Mouse (Mus musculus) spleen, adult 2 months (tissue): ENCODE measurements at regions not wholly inside any gene's neighbourhood (a gene's known extent, or its start where the extent isn't known, plus 50 kb on each side); places are given as distances from the start of the nearest gene placed in this dataset.

Experiments used
- DNase-seq, 2 experiments: peaks; one replicate each; pipeline versions ENCODE4 v3.0.0 to v3.0.0-alpha.2; 2012 to 2021; ENCODE audit warnings: low spot score in 2 of 2, low read depth in 1 of 2
- H3K27ac ChIP-seq: fragments of 200-500 bp; 2 replicates; pipeline ENCODE4 v1.5.1; 2012; ENCODE audit warnings: low read length, inconsistent platforms; ENCODE audit not compliant: insufficient read depth
- H3K27me3 ChIP-seq: fragments of 200-500 bp; 2 replicates; pipeline ENCODE4 v1.6.1; 2012; ENCODE audit warnings: mild to moderate bottlenecking, moderate library complexity, low read length, inconsistent platforms; ENCODE audit not compliant: control insufficient read depth, insufficient read depth
- H3K36me3 ChIP-seq: fragments of 200-500 bp; 2 replicates; pipeline ENCODE4 v1.6.1; 2012; ENCODE audit warnings: mild to moderate bottlenecking, low read length, inconsistent platforms; ENCODE audit not compliant: control insufficient read depth, insufficient read depth
- H3K4me1 ChIP-seq: fragments of 200-500 bp; 2 replicates; pipeline ENCODE4 v1.6.1; 2011; ENCODE audit warnings: inconsistent platforms; ENCODE audit not compliant: control insufficient read depth, insufficient read depth, insufficient read length
- H3K4me3 ChIP-seq: fragments of 200-500 bp; 2 replicates; pipeline ENCODE4 v1.5.1; 2011; ENCODE audit warnings: mild to moderate bottlenecking, inconsistent platforms; ENCODE audit not compliant: insufficient read depth, insufficient read length; ENCODE audit errors: extremely low read depth
- CTCF ChIP-seq: fragments of 200-500 bp; IDR thresholded peaks from 2 replicates; pipeline ENCODE4 v1.5.1; 2011; ENCODE audit warnings: mild to moderate bottlenecking, inconsistent platforms; ENCODE audit not compliant: insufficient read depth, insufficient read length, insufficient replicate concordance; ENCODE audit errors: extremely low read depth
- POLR2A ChIP-seq: fragments of 200-500 bp; IDR thresholded peaks from 2 replicates; pipeline ENCODE4 v1.6.1; 2011; ENCODE audit warnings: low read depth, low read length, inconsistent platforms
- WGBS: fragments of 180-500 bp; shearing (Covaris S2); methylation state at CpG from one replicate; pipeline ENCODE4 v1.1.7; 2018; 5-methylcytosine and 5-hydroxymethylcytosine counted together

- Histone ChIP-seq H3K27ac (no peak overlapping the region), H3K4me3 (no peak overlapping the region), H3K4me1 (no peaks in the 10 kb centered on the region), H3K36me3 (no peaks in the 10 kb centered on the region), H3K27me3 (no peaks in the 10 kb centered on the region)
- DNase-seq, result no peak
- TF ChIP-seq POLR2A (no peak), CTCF (no peak)
- WGBS, result 84% methylated on average over 3 of the region's 3 CpGs
Observed at GRCm38 (mm10) chr17:10012161-10012560, 307.5 kb downstream of the Qk start.

DNA sequence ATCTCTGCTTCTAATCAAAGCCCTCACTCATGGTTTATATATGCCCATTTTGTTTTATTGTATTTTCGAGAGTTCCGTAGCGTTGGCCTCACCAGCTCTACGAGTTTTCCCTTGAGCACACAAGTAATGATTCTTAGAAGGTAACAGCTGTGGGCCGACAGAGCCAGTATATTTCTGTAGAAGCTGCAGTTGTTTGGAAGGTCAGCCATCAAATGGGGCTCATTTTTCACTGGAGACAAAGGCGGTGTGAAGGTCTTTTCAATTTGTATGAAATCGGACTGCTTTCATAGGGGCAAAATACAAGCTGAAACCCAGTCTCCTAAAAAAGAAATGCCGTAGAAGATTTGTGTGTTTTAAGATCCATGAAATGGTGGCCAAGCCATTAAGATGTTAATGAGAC, 307.9 kb downstream of the Qk start:
- DNase-seq, result no peak
- Histone ChIP-seq H3K27me3 (no peaks in the 10 kb centered on the region), H3K4me1 (no peaks in the 10 kb centered on the region), H3K4me3 (no peak overlapping the region), H3K27ac (no peak overlapping the region), H3K36me3 (no peaks in the 10 kb centered on the region)
- WGBS, result 93% methylated on average over 8 of the region's 8 CpGs
- TF ChIP-seq POLR2A, result no peak
- no peak for TF ChIP-seq CTCF

DNA sequence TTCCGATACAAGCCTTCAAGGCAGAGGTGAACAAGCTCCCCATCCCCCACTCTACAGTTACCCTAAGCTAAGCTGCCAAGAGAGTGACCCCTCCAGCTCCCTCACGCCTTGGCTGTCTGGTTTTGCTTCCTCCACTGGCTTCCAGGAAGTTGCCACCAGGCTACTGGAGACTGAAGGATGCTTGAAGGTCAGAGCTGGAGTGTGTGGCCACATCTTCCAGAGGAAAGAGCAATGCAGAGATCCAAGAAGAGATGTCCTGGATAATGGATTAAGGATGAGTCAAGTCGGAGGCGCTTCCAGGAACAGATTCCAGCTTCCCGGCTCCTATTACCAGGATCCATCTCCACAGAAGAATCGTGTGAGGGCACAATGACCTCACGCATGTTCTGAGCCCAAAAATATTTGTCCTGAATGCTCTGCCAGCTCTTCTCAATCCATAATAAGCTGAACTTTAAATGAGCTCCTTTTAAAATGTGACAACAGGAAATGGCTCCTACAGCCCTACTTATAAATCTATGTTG, 318.5 kb downstream of the Qk start:
- no peaks in the 10 kb centered on the region for H3K4me1 ChIP-seq
- 81% methylated on average over 7 of the region's 7 CpGs for WGBS
- H3K27ac ChIP-seq, result no peak overlapping the region
- no peaks in the 10 kb centered on the region for H3K27me3 ChIP-seq
- H3K4me3 ChIP-seq, result no peak overlapping the region
- TF ChIP-seq CTCF (no peak), POLR2A (no peak)
- no peak for DNase-seq
- H3K36me3 ChIP-seq, result no peaks in the 10 kb centered on the region

GRCm38 (mm10) chr17:9995321-9995720, 324.3 kb downstream of the Qk start:
- Histone ChIP-seq H3K4me1 (no peaks in the 10 kb centered on the region), H3K27ac (no peak overlapping the region), H3K36me3 (no peaks in the 10 kb centered on the region), H3K4me3 (no peak overlapping the region), H3K27me3 (no peaks in the 10 kb centered on the region)
- 82% methylated on average over 5 of the region's 5 CpGs for WGBS
- TF ChIP-seq CTCF (no peak), POLR2A (no peak)
- no peak for DNase-seq

GRCm38 (mm10) chr17:9990744-9991143, 321.2 kb upstream of the Pabpc6 start:
- Histone ChIP-seq H3K27me3 (no peaks in the 10 kb centered on the region), H3K4me3 (no peak overlapping the region), H3K27ac (no peak overlapping the region), H3K36me3 (no peaks in the 10 kb centered on the region), H3K4me1 (no peaks in the 10 kb centered on the region)
- TF ChIP-seq CTCF, result no peak
- no peak for TF ChIP-seq POLR2A
- 90% methylated on average over 1 of the region's 1 CpGs for WGBS
- DNase-seq, result no peak

DNA sequence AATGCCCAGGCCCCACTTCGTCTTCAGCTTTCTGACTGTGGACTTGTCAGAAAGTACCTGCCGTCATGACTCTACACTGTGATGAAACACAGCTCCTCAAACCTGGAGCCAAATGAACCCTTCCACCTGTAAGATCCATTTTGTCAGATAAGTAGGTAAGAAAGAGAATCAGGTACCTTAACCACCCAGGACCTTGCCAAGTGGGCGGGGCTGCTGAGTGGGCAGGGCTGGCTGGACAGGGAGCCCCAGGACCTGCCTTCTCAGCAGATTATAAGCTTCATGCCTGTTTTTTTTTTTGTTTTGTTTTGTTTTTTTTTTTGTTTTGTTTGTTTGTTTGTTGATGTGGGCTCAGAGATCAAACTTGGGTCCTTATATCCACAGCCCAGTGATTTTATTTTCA, 311.8 kb upstream of the Pabpc6 start:
- Histone ChIP-seq H3K4me3 (no peak overlapping the region), H3K4me1 (no peaks in the 10 kb centered on the region), H3K36me3 (no peaks in the 10 kb centered on the region), H3K27ac (no peak overlapping the region), H3K27me3 (no peaks in the 10 kb centered on the region)
- WGBS, result 94% methylated on average over 3 of the region's 3 CpGs
- TF ChIP-seq CTCF (no peak), POLR2A (no peak)
- no peak for DNase-seq

- WGBS, result 89% methylated on average over 4 of the region's 4 CpGs
Observed at GRCm38 (mm10) chr17:9976866-9977421, 307.4 kb upstream of the Pabpc6 start.

More at GRCm38 (mm10) chr17:9976866-9977421, 307.4 kb upstream of the Pabpc6 start:
- DNase-seq, result no peak
- Histone ChIP-seq H3K27me3 (no peaks in the 10 kb centered on the region), H3K4me3 (no peak overlapping the region), H3K27ac (no peak overlapping the region), H3K4me1 (no peaks in the 10 kb centered on the region), H3K36me3 (no peaks in the 10 kb centered on the region)
- TF ChIP-seq POLR2A, result no peak
- no peak for TF ChIP-seq CTCF
